Mouse (Mus musculus): ENCODE data around the gene Mturn.

The Mturn gene

DNA sequence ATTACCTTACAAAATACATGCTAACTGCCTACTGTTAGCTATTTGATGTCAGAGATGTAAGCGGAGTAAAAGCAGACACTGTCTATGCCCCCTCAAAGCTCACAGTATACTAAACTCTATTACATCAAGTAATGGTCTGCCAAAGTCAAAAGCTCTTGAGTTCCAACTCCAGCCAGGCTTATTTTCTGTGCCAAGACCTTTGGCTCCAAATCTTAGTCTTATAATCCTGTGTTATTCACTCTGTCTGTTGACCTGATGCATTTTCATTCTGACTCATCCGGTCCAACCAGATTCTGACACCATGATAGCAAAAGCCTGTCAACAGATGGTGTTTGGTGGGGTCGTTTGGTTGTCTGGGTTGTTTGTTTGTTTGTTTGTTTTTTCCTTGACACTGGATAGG, 50.3 kb downstream of the Mturn start:
- DNase-seq (ENCODE audit: low spot score) = no peak

DNA sequence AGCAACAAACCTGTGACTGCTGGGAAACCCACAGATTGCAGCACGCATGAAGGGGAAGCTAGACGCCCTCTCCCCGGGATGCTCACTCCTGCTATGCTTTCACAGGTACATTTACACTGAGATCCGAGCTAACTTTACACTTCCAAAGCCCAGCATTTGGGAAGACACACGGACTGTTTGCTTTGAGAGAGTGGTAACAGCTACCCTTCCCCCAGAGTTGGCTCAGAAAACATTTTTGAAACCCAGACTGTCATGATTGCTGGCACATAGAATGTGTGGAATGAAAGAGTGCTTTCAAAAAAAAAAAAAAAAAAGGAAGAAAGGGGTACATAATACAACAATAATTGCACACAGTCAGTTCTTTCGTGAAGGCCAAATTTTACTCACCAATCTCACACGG, 51.3 kb downstream of the Mturn start:
- no peak for DNase-seq (ENCODE audit: low spot score)

DNA sequence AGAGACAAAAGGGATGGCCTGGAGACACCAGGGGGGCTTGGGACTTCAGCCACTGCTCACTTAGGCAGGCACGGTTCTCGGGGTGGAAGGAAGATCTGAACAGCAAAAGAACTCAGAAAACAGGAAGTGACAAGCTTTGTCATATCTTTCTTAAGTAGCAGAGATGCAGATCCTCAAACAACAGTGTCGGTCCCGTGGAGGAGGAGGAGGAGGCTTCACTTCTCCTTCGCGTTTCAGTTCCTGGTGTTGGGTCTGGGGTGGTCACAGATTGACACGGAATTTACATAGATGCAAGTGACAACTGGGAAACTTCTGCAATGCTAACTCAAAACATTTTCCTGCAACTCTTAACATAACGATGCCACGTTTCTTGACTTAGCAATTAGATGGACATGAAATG, 54.7 kb downstream of the Mturn start:
- DNase-seq (ENCODE audit: low spot score) = no peak

DNA sequence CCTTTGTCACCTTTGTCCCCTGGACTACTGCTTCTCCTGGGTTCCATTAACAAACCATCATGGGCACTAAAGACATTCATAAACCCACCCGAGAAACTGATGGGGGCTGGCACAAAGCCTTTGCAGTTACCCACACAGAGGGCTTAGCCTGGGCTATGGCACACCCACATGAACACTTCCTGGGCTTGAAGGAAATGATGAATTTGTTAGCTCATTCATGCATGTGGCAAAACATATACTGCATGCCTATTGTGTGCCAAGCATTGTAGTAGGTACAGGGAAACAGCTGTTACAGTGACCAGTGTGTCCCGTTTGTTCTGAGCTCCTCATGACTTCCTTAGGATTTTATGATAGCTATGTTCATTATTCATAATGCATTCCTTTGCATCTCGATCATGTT, 55.8 kb downstream of the Mturn start:
- no peak for DNase-seq (ENCODE audit: low spot score)

DNA sequence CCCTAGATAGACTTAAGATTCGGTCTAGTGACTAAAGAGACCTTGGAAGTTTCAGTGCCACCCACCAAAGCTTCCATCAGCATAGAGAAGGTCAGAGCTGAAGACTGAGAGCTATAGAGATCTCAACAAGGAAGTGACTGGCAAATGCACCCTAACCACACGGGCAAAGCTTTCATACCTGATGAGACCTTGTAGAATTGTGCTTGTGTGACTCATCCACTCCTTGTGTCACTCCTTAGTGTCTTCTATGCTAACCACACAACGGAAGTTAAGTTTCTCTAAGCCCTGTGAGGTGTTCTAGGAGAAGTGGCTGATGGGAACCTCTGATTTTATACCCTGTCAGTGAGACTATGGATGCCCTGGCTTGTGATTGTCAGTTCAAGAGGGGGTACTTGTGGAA, 56.3 kb downstream of the Mturn start:
- no peak for DNase-seq (ENCODE audit: low spot score)

DNA sequence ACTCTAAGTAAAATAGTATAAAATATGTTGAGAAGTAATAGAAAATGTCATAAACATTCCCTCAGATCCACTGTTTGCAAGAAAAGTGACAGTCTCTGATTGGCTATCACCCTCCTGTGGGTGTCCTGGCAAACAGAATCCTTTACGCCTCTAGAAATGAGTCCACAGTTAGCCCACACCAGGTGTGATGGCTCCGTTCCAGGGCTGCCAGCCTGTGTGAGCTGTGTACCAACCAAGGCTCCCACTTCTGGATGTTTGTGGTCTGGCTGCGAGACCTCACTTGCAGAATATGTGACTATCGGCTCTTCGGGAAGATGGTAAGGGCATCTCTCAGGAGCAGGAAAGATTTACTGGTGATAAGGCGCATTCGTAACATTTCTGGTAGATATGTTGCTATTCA, 67.6 kb downstream of the Mturn start:
- DNase-seq (ENCODE audit: low spot score) = no peak

DNA sequence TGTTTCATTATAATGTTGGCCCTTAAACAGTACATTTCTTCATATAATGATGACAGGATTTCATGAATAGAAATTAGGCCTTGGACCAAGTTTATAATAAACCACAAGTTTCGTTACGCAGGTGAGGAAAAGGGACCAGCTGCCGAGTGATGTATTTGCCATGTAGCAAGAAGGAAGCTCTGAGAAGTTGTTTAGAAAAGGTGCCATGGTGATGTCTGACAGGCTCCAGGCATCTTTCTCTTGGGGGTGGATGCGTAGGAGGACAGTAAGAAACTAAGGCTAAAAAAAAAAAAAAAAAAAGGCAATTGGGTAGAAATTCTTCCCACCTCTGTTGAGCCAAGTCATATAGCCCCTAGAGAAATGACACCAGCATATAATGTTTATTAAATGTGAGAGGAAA, 70.2 kb downstream of the Mturn start:
- no peak for DNase-seq (ENCODE audit: low spot score)

DNA sequence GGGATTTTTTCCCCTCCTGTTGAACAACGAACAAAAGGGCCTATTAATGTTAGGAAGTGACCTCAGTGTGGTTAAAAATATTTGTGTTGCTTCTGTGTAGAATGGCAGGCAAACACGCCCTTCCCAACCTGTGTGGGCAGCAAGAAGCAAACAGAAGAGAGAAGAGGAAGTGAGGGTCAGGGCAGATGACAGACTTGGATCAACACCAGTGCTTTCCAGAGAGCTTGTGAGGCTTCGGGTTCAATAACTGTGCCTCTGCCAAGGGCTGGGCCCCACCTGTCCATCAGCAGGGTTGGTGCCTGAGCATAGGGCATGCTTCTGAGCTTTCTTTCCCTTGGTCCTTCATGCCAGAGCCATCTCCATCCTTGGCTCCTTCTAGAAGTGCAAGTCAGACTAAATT, 70.7 kb downstream of the Mturn start:
- DNase-seq (ENCODE audit: low spot score) = no peak

Measured in MN1 (cell line).